Mouse (Mus musculus) myocyte (in vitro differentiated cells): ENCODE data around the gene Reps2.

ENCODE experiments used
- MAX ChIP-seq: IDR thresholded peaks from one replicate; pipeline ENCODE4 v1.6.1; 2011; ENCODE audit warnings: low read depth, mild to moderate bottlenecking, control low read depth
- POLR2AphosphoS2 ChIP-seq: IDR thresholded peaks from one replicate; pipeline ENCODE4 v1.6.1; 2011; ENCODE audit warnings: low read depth, control low read depth; ENCODE audit not compliant: insufficient read length

DNA sequence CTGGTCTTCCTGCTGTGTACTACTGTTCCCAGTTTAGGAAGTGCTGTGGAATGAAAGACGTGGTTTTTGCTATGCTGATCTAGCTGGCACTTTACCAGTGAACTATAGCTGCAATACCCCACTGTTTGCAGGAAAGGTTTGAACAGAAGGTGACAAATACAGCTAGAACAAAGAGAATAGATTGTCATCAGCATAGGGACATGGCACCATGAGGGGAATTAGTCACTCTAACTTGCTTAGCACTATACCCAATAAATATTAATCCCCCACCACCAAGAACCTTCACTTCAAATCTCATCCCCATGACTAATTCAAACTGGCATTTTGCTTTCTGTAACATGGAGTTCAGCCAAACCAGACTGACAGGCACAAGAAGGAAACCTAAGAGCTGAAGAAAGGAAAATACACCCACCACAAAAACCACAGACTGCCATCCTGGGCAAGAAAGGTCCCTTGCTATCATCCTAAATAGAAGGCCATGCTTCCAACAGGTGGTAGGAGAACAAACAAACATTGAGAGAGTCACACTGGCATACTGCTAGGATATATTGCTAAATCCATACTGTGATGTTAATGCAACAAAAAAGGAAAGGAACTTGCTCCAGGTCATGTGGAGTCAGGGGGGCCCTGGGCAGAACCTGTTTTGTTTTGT lies 100.7 kb downstream of the Reps2 start:
- no peak for TF ChIP-seq POLR2AphosphoS2
- no peak for TF ChIP-seq MAX
